Mouse (Mus musculus): ENCODE measurements around the gene Tenm3.

GRCm38 (mm10) chr8:48819348-48819747 lies 24.4 kb downstream of the Tenm3 start:
- TF ChIP-seq SRF (IDR thresholded peaks at IDR 0.05; ENCODE audit: control insufficient read depth, insufficient read length, low read depth) (no peak), REST (IDR thresholded peaks at IDR 0.05; ENCODE audit: insufficient read depth, insufficient read length) (no peak), POLR2A (IDR thresholded peaks at IDR 0.05; ENCODE audit: insufficient read length, low read depth) (no peak), MAX (IDR thresholded peaks at IDR 0.05; ENCODE audit: low read depth) (no peak), E2F4 (IDR thresholded peaks at IDR 0.05; ENCODE audit: insufficient read depth) (no peak), TCF3 (IDR thresholded peaks at IDR 0.05; ENCODE audit: insufficient read length, low read depth) (no peak), MYOG (IDR thresholded peaks at IDR 0.05; ENCODE audit: control insufficient read depth in 1 of 3, insufficient read depth in 1 of 3, insufficient read length in 2 of 3, low read depth in 2 of 3) (no peak), USF1 (IDR thresholded peaks at IDR 0.05; ENCODE audit: low read depth) (no peak), MYOD1 (IDR thresholded peaks at IDR 0.05; ENCODE audit: control insufficient read depth in 1 of 3, insufficient read length in 2 of 3, low read depth in 2 of 3) (no peak), TCF12 (IDR thresholded peaks at IDR 0.05; ENCODE audit: insufficient read depth, poor library complexity, severe bottlenecking) (no peak), POLR2AphosphoS2 (IDR thresholded peaks at IDR 0.05; ENCODE audit: insufficient read length, low read depth) (no peak)
